Mouse (Mus musculus) stomach, postnatal 0 days (tissue): Measurements from ENCODE around the gene Yipf2.

Experiments
- CTCF ChIP-seq: IDR thresholded peaks from 2 replicates; pipeline ENCODE4 v1.5.1; 2016; ENCODE audit warnings: antibody characterized with exemption, low read depth, mild to moderate bottlenecking, moderate library complexity
- EP300 ChIP-seq: optimal IDR thresholded peaks from 2 replicates; pipeline ENCODE3; 2016; ENCODE audit warnings: antibody characterized with exemption

GRCm38 (mm10) chr9:21605865-21606264, 13.2 kb upstream of the Yipf2 start:
- no peak for TF ChIP-seq CTCF
- no peak for TF ChIP-seq EP300
